Mouse (Mus musculus): ENCODE data around the gene Lrrc36. TPM values are rescaled to one million over a fixed set of nuclear protein-coding genes. Genes with fewer than 3 reads are reported as not detected.

Gene Lrrc36
- polyA plus RNA-seq, 1 experiment: not detected

DNA sequence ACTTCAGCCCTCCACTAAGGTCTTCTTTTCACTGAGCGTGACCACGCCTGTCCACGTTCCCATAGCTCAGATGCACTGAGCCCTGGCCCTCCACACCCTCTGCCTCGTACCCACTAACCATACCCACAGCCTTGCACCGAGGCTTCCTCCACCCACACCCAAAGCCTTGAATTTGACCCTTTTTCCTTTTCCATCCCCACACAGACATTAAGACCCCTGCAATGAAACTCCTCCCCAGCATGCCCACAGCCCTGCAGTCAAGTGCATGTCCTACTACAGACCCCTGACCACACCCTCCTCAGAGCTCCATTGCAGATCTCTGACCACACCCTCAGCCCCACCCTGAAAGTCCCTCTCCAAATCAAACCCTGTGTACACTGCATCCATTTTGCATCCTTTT, 56.4 kb downstream of the Lrrc36 start:
- no peak for TF ChIP-seq GATA1 (IDR thresholded peaks at IDR 0.05; ENCODE audit: low read length)

DNA sequence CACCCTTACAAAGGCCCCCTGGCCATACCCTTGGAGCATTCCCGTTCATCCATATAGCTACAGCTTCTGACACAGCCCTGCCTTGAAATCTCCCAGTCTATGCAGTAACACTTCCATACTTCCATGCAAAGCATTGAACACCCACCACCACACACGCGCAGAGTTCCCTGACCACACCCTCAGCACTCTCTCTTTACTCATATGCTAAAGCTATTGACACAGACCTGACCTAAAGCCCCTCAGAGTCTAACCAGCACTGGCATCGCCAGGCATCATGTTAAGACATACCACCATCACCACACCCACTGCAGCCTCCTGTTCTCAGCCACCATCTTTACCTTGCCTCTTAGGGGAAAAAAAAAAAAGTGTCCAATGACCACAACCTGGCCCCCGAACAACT, 56.9 kb downstream of the Lrrc36 start:
- TF ChIP-seq GATA1 (IDR thresholded peaks at IDR 0.05; ENCODE audit: low read length): no peak

GRCm38 (mm10) chr8:105470681-105471313, 57.4 kb downstream of the Lrrc36 start:
- TF ChIP-seq GATA1 (IDR thresholded peaks at IDR 0.05; ENCODE audit: low read length): no peak

- TF ChIP-seq GATA1 (IDR thresholded peaks at IDR 0.05; ENCODE audit: low read length): no peak
These were observed 58.1 kb downstream of the Lrrc36 start, which contains the start of gene Tppp3 for GRCm38 (mm10) chr8:105471314-105472015. TSS of gene Tppp3 (minus strand) at chr8:105471526.

DNA sequence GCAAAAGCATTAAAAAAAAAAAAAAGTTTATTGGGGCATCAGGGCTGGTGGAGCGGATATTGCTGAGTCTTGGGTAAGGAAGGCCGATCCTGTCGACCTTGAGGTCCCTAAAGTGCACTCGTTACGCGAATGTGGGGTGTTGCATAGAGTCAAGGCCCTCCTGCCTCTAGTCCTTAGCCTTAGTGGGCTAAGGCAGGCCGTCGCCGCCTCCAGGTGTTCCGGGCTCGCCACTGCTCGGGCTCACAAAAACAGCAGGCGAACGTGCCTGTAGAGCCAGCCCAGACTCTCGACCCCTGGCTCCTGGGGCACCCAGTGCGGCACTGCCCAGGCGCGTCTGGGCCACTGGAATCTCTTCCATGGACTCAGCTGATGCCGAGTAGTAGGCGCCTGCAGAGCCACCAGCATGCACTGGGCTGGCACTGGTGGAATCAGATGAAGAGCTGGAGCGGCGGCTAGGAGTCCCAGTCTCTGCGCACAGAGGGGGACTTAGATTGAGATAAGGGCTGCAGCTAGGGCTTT, 59.1 kb downstream of the Lrrc36 start:
- TF ChIP-seq GATA1 (IDR thresholded peaks at IDR 0.05; ENCODE audit: low read length): no peak

DNA sequence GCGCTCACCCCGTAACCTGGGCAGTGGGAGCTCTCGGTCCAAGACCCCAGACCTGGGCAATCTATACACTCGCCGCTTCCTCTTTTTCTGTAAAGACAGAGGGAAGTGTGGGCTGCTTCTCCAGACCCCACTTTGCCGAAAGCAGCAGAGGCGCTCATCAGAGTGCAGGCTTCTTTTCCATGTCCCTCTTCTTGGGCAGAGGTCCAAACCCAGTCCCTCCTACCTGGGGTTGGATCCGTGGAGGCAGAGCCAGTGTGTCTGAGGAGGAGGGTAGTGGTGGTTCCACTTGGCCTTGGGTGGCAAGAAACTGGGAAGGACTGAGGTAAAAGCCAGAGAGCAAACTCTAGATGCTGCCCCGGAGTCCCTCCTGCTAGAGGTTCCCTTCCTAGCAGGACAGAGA, 59.6 kb downstream of the Lrrc36 start:
- no peak for TF ChIP-seq GATA1 (IDR thresholded peaks at IDR 0.05; ENCODE audit: low read length)

DNA sequence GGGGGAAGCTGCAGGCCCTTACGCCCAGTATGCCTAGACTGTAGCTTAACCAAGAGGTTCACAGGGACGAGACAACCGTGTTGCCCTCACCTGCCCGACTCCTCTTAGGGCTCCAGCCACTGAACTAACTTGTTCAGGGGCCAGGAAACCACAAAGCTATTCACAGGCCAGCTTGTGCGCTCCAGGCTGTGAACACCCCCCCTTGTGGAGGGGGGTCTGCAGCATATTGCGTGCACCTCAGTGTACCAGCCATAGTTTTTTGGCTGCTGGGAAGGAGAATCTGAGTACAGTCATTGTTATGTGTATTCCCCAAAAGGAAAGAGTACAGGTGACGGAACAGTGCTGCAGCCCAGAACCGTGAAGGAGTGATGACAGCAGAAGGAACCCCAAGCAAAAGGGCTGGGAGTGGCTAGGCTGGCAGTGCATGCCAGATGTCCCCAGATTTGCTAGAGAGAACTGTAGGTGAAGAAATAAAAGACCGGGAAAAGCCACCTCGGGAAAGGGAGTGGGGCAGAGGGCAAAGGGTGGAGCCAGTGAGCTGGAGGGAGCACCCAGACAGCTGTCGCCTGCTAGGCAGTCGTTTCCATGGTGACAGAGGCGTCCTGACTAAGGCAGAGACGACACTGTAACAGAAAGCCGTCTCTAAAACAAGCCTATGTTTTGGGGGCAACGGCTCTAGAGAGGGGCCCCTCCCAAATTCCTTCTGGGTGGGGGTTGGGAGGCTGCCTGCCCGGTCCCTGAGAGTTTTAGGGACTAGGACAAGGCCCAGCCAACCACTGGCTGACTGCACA, 60.6 kb downstream of the Lrrc36 start:
- TF ChIP-seq GATA1 (IDR thresholded peaks at IDR 0.05; ENCODE audit: low read length): no peak

- TF ChIP-seq GATA1 (IDR thresholded peaks at IDR 0.05; ENCODE audit: low read length): no peak
These were observed 61.3 kb downstream of the Lrrc36 start for GRCm38 (mm10) chr8:105474680-105475079.

DNA sequence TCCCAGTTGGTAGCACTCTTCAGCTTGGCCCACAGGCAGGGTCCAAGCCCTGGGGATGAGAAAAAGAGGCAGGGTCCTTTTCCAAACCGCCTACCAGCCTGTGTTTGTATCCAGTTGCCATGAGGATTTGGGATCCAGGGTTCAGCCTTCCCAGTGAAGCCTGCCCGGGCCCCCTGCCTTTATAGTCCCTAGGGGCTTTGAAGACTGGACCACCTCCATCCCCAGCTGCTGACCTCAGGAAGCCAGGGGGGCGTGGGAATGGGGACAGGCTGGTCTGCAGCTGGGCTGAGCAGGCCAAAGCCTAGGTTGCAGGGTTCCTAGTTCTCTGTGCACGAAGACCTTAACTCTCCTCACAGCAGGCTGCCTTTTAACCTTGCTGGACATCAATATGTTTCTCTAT, 61.9 kb downstream of the Lrrc36 start:
- no peak for TF ChIP-seq GATA1 (IDR thresholded peaks at IDR 0.05; ENCODE audit: low read length)

DNA sequence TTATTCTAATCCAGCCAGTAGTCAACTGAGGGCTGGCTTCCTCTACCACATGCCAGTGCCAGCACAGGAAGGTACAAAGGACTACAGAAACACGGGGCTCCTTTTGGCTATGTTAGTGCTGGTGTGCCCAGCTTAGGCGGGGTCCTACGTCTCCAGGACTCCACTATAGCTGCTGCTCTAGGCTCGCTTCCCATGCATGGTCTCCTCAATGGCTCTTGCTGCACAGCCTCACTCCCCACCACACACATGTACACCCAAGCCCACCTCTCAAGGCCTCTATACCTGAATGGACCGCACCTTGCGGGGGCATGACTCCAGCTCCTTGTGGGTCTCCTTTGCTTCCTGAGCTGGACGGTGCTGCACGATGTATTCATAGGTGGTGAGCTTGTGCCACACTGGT, 62.4 kb downstream of the Lrrc36 start:
- no peak for TF ChIP-seq GATA1 (IDR thresholded peaks at IDR 0.05; ENCODE audit: low read length)

GRCm38 (mm10) chr8:105476161-105476560, 62.8 kb downstream of the Lrrc36 start:
- TF ChIP-seq GATA1 (IDR thresholded peaks at IDR 0.05; ENCODE audit: low read length): no peak

- TF ChIP-seq GATA1 (IDR thresholded peaks at IDR 0.05; ENCODE audit: low read length): no peak
These were observed 63.5 kb downstream of the Lrrc36 start for GRCm38 (mm10) chr8:105476628-105477413.

DNA sequence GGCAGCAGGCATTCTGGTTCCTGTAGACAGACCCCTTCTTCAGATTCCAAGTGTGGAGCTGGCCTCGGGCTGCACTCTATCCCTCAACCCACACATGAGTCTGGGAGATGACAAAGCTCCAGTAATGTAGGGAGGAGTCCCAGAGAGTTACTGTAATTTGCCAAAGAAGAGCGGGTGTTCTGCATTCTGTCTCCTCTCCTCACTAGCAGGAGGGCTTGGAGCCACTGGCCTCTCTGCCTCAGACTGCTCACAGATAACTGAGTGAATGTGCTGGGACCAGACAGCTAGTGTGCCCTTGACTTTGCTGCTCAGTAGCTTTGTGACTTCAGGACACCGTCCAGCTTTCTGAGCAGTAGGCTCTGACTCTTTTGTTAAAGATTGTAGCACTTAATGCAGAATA, 64.4 kb downstream of the Lrrc36 start:
- no peak for TF ChIP-seq GATA1 (IDR thresholded peaks at IDR 0.05; ENCODE audit: low read length)

GRCm38 (mm10) chr8:105481013-105481412, 67.6 kb downstream of the Lrrc36 start:
- TF ChIP-seq GATA1 (IDR thresholded peaks at IDR 0.05; ENCODE audit: low read length): no peak

- no peak for TF ChIP-seq GATA1 (IDR thresholded peaks at IDR 0.05; ENCODE audit: low read length)
These were observed 68.1 kb downstream of the Lrrc36 start for GRCm38 (mm10) chr8:105481453-105481852.
